Mouse (Mus musculus) ES-Bruce4 (cell line): ENCODE measurements around the gene Rcan1. TPM values are rescaled to one million over a fixed set of nuclear protein-coding genes. Genes with fewer than 3 reads are reported as not detected.

Source experiments
- H3K27ac ChIP-seq: 2 replicates; pipeline ENCODE4 v1.5.1; 2012; ENCODE audit warnings: low read length, inconsistent platforms; ENCODE audit not compliant: insufficient read depth
- H3K27me3 ChIP-seq: 2 replicates; pipeline ENCODE4 v1.6.1; 2012; ENCODE audit warnings: mild to moderate bottlenecking, low read length, inconsistent platforms; ENCODE audit not compliant: control insufficient read depth, poor library complexity, insufficient read depth, severe bottlenecking
- H3K36me3 ChIP-seq: 2 replicates; pipeline ENCODE4 v1.6.1; 2012; ENCODE audit warnings: inconsistent platforms, mild to moderate bottlenecking, low read length, moderate library complexity; ENCODE audit not compliant: control insufficient read depth, poor library complexity, insufficient read depth, severe bottlenecking
- H3K4me1 ChIP-seq: one replicate; pipeline ENCODE4 v1.8.1; 2011; ENCODE audit warnings: low read length; ENCODE audit not compliant: control insufficient read depth, insufficient read depth
- H3K4me3 ChIP-seq: 2 replicates; pipeline ENCODE4 v1.5.1; 2011; ENCODE audit warnings: low read depth, mild to moderate bottlenecking, low read length
- H3K9ac ChIP-seq: 2 replicates; pipeline ENCODE4 v1.6.1; 2012; ENCODE audit warnings: low read depth, mild to moderate bottlenecking, inconsistent platforms; ENCODE audit not compliant: poor library complexity, severe bottlenecking
- H3K9me3 ChIP-seq: replicated peaks from 2 replicates; pipeline ENCODE4 v1.6.1; 2012; ENCODE audit warnings: mild to moderate bottlenecking, low read length, inconsistent platforms; ENCODE audit not compliant: control insufficient read depth, poor library complexity, insufficient read depth, severe bottlenecking
- CTCF ChIP-seq: IDR thresholded peaks from one replicate; pipeline ENCODE4 v1.8.1; 2011; ENCODE audit warnings: low read depth, low read length
- EP300 ChIP-seq: IDR thresholded peaks from 2 replicates; pipeline ENCODE4 v1.6.1; 2011; ENCODE audit warnings: low read depth, low read length; ENCODE audit not compliant: insufficient read depth
- POLR2A ChIP-seq: IDR thresholded peaks from one replicate; pipeline ENCODE4 v1.8.1; 2011; ENCODE audit warnings: low read length; ENCODE audit not compliant: insufficient read depth
- polyA plus RNA-seq: library from polyadenylated mRNA; stranded (reverse); fragments of >200 nt; gene quantifications from 2 replicates; pipeline ENCODE4 v1.2.4, GENCODE M21; 2011; ENCODE audit warnings: low read depth; ENCODE audit not compliant: missing spikeins, insufficient read depth, insufficient read length

Rcan1 gene
- polyA plus RNA-seq, 1 experiment, result 37.2 TPM

DNA sequence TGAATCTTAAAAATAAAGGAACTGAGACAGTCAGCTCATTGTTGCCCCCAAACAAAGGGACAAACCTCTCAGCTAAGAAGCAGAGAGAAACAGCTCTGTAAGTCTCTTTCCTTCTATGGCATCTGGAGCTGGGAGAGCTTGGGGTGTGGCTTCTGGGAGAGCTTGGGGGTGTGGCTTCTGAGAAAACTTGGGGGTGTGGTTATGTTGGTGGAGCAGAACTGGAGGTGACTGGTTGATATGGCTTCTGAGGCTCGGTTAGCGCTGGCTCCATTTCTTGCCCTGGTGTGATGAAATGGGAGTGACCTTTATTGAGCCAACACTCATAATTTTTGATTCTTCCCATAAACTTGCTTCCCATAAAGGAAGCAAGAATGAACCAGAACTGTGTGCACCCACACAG lies 101.4 kb downstream of the Rcan1 start:
- H3K27ac ChIP-seq, result no peak overlapping the region
- no peaks in the 10 kb centered on the region for H3K36me3 ChIP-seq
- H3K9me3 ChIP-seq, result no peaks in the 10 kb centered on the region
- H3K4me3 ChIP-seq, result no peak overlapping the region
- no peak overlapping the region for H3K9ac ChIP-seq
- no peaks in the 10 kb centered on the region for H3K4me1 ChIP-seq
- TF ChIP-seq POLR2A, result no peak
- TF ChIP-seq CTCF, result no peak
- no peak for TF ChIP-seq EP300
- H3K27me3 ChIP-seq, result no peaks in the 10 kb centered on the region

- TF ChIP-seq POLR2A (no peak), EP300 (no peak), CTCF (no peak)
- Histone ChIP-seq H3K4me1 (no peaks in the 10 kb centered on the region), H3K36me3 (no peaks in the 10 kb centered on the region), H3K9me3 (no peaks in the 10 kb centered on the region), H3K27me3 (no peaks in the 10 kb centered on the region), H3K9ac (no peak overlapping the region), H3K4me3 (no peak overlapping the region), H3K27ac (no peak overlapping the region)
These were observed 105.2 kb downstream of the Rcan1 start for GRCm38 (mm10) chr16:92365477-92365876.

GRCm38 (mm10) chr16:92360711-92361110 lies 110.0 kb downstream of the Rcan1 start:
- no peaks in the 10 kb centered on the region for H3K27me3 ChIP-seq
- H3K4me1 ChIP-seq, result no peaks in the 10 kb centered on the region
- no peaks in the 10 kb centered on the region for H3K36me3 ChIP-seq
- no peak for TF ChIP-seq EP300
- no peak for TF ChIP-seq CTCF
- no peak for TF ChIP-seq POLR2A
- H3K9ac ChIP-seq, result no peak overlapping the region
- H3K9me3 ChIP-seq, result no peaks in the 10 kb centered on the region
- no peak overlapping the region for H3K27ac ChIP-seq
- H3K4me3 ChIP-seq, result no peak overlapping the region

DNA sequence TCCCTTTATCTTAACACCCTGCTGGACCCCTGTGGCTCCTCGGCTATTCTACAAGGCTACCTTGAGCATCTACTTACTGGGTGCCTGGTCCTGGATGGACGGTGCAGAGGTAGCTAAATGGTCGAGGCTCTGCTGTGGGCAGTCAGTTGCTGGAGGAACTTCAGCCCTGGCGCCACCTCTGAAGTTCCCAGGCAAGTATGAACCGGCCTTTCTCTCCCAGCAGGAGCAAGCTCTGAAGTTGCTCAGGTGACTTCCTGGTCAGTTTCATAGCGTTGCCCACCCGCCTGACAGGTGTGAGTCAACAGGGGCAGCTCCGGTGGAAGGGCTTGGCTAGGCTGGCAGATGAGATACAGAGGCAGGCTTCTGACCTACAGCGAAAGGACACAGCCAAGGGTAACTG lies 111.4 kb downstream of the Rcan1 start, which contains the start of gene Kcne1:
Gene Kcne1, minus strand, starts transcription at position 240 of the 400 bp plus-strand sequence.
- H3K4me3 ChIP-seq, result 0 out of 2 replicates have a peak within 1 kb of the TSS, but pooled peaks have one; percentile 12
- no peak within 1 kb of the TSS for H3K9ac ChIP-seq
- H3K27ac ChIP-seq, result no peak within 1 kb of the TSS
- H3K36me3 ChIP-seq, result no peaks in the 10 kb centered on the region
- no peak for TF ChIP-seq CTCF
- TF ChIP-seq POLR2A, result no peak
- TF ChIP-seq EP300, result no peak
- H3K27me3 ChIP-seq, result no peaks in the 10 kb centered on the region
- H3K9me3 ChIP-seq, result no peaks in the 10 kb centered on the region
- no peaks in the 10 kb centered on the region for H3K4me1 ChIP-seq

GRCm38 (mm10) chr16:92358734-92359133 lies 111.9 kb downstream of the Rcan1 start:
- no peak overlapping the region for H3K27ac ChIP-seq
- no peak for TF ChIP-seq CTCF
- TF ChIP-seq EP300, result no peak
- no peak for TF ChIP-seq POLR2A
- 0 out of 2 replicates have a peak overlapping the region, but pooled peaks have one; percentile 12 for H3K4me3 ChIP-seq
- H3K9me3 ChIP-seq, result no peaks in the 10 kb centered on the region
- H3K4me1 ChIP-seq, result no peaks in the 10 kb centered on the region
- no peak overlapping the region for H3K9ac ChIP-seq
- H3K27me3 ChIP-seq, result no peaks in the 10 kb centered on the region
- no peaks in the 10 kb centered on the region for H3K36me3 ChIP-seq

DNA sequence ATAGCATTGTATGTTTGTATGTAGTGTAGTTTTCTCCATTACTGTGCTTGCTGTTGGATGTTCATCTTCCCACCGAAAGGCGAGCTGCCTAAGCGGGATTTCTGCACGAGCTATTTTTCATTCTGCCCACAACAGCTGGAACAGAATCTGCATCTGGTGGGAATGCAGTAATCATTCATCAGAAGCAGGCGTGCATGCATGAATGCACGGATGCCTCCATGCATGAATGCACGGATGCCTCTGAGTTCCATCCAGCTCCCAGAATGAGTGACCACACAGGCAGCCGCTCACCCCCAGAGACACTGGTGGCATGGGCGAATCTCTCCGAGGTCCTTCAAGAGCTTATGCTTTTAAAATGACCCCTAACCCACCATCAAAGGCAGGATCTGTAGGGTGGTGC lies 113.1 kb downstream of the Rcan1 start:
- Histone ChIP-seq H3K27me3 (no peaks in the 10 kb centered on the region), H3K36me3 (no peaks in the 10 kb centered on the region), H3K4me3 (no peak overlapping the region), H3K4me1 (no peaks in the 10 kb centered on the region), H3K9ac (no peak overlapping the region), H3K27ac (no peak overlapping the region), H3K9me3 (no peaks in the 10 kb centered on the region)
- TF ChIP-seq CTCF (no peak), POLR2A (no peak)

DNA sequence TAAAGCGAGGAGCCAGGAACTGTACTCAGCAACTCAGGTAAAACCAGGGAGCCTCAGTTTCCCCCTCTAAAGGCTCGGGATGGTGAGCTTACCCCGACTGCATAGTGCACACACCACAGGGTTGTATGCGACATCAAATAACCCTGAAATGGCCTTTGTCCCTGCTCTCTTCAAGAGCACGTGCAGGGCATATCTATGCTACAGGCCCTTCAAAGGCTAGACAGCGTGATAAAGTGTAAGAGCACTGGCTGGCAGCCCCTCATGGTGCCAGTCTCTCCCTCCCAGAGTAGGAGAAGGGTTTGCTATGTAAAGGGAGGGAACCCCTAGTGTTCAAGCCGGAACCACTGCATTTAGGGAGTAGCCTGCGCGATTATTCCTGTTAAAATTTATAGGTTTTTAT lies 113.6 kb downstream of the Rcan1 start:
- Histone ChIP-seq H3K4me3 (no peak overlapping the region), H3K4me1 (no peaks in the 10 kb centered on the region), H3K27ac (no peak overlapping the region), H3K9me3 (no peaks in the 10 kb centered on the region), H3K9ac (no peak overlapping the region), H3K36me3 (no peaks in the 10 kb centered on the region), H3K27me3 (no peaks in the 10 kb centered on the region)
- TF ChIP-seq CTCF, result no peak
- no peak for TF ChIP-seq EP300
- TF ChIP-seq POLR2A, result no peak
